Mouse (Mus musculus) kidney, adult 18-20 months (tissue): ENCODE measurements at regions not wholly inside any gene's neighbourhood (a gene's known extent, or its start where the extent isn't known, plus 50 kb on each side); places are given as distances from the start of the nearest gene placed in this dataset.

ENCODE experiments used
- DNase-seq: peaks from one replicate; pipeline ENCODE4 v3.0.0; 2021

- peak; percentile 2 for DNase-seq
Measured at GRCm38 (mm10) chr14:99616655-99617335, 318.3 kb downstream of the Klf5 start.

DNA sequence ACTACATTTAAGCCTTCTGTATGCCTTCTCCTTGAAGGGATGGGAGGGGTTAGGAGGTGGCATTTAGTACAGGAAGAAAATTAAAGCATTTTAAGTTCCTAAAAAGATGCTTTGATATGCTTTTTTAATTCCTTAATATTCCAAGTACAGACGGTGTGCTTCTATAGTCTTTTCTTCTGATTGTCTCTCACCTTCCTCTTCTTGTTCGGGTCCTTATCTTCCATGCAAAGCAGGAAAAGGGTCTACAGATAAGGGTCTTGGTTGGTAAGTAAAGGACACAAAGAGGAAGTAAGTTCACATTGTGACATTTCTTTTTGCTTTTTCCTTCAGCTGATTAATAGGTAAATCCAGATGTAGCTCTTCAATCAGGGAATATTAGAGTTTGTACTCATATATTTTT lies 318.9 kb downstream of the Klf5 start:
- DNase-seq: no peak

DNA sequence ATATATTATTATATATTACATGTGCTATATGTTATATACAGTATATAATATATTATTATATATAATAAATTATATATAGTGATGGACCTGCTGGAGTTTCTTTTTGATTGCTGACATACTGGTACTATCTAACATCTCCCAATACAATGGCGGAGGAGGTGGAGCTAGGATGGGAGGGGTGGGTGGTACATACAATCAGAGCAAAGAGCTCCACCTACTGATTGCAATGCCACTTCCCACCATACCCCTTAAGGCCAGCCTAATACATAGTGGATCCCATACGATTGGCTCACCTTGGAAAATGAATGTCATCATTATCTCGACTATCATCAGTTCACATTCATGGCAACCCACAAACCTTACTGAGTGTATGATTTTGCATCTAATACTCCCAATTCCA lies 323.0 kb downstream of the Klf5 start:
- DNase-seq: no peak

DNA sequence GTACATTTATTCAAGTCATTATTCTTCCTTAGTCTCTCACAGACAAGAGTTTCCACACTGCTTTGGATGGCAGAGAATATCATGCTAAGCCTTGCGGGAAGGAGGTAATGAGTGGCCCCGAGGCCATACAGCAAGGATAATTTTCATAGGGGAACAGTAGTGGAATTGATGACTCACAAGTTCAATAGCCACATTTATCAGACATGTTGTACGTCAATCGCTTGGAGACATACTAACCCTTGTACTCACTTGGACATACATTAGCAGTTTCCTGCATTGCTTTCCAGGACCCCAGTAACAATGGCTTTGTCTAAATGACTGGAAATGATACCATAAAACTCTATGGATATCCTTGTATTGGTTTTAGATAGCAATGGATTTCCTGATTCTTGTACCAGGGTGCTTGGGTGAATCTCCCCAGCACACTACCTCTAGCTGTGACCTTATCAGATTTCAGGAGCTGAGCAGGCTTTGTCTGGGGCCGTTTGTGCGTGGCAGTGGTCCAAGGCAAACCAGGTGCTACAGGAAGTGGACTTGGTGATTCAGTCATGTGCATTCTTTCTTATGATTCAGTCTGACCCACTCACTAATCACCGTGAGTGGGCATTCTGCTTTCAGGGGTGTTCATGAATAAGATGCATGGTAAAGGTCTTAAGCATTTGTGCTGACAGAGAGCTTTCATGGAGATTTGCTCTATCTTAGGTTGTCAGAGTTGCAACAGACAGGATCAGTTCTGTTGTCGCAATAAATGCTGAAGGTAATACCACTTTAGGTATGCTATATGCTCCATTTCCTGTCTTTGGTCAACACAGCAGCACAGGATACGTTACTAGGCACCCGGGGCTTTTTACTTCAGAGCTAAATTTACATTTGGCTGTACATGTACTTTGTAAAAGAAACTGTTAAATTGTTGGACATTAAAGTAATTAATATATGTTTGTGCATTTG lies 326.2 kb downstream of the Klf5 start:
- DNase-seq: no peak

DNA sequence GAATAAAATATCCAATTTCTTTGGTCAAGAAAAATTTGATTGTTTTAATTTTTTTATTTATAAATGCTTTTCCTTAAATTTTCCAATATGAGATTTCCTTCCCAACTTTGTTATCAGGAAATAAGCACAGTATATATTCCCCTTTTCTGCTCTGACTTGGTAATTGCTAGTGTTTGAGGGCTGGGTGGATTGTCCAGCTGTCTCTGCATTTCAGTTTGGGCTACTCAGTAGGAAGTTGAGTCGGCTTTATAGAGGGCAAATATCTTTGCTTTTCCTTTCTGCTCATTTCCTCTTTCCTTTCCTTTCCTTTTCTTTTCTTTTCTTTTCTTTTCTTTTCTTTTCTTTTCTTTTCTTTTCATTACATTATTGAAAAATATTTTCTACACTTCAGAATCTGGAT lies 329.1 kb downstream of the Klf5 start:
- DNase-seq: no peak

GRCm38 (mm10) chr14:99631092-99631491 lies 332.6 kb downstream of the Klf5 start:
- DNase-seq: no peak

- DNase-seq: no peak
Measured at GRCm38 (mm10) chr14:99632444-99632843, 334.0 kb downstream of the Klf5 start.

DNA sequence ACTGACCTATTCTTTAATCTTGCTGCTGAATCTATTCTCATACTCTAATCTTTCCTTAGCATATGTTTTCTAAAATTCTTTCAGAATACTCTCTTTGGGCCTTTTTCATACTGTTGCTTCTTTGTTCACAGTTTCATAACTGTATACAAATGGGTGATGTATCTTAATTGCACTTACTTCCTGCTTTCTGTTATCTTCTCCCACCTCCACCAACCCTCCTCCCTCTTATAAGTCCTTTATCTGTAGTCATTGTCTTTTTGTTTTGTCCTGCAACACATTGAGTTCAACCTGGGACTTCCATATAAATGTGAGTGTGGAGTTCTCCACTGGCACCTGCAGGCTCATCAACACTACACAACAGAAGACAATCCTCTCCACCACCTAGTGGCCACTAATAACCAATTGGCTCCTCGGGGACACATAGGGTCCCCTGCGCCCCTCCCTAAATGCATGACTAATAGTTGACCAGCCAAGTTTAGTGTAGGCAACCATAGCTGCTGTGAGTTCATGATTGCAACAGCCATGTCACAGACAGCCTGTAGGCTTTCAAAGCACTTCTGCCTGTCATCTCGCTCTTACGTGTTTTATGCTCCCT lies 337.2 kb downstream of the Klf5 start:
- DNase-seq: no peak

GRCm38 (mm10) chr14:99641475-99642453 lies 343.3 kb downstream of the Klf5 start:
- no peak for DNase-seq

DNA sequence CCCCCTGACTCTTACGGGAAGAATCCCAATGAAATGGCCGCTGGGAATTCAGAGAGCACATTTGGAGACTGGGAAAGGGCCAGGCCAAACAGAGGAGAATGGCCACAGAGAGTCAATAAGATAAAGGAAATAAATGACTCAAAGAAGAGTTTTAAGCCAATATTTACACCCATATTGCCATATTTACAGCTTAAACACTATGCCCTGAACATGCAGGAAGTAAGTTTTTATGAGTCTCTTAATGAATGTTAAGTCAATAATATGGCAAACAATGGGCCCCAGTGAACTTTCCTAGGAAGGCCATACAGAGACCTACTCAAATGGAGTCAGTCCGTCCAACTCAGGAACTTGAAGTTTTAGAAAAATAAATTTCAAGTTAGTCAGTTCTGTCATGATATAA lies 347.8 kb downstream of the Klf5 start:
- DNase-seq: no peak

GRCm38 (mm10) chr14:99674399-99674798 lies 375.9 kb downstream of the Klf5 start:
- no peak for DNase-seq

- DNase-seq: no peak
Measured at GRCm38 (mm10) chr14:99687062-99687806, 388.7 kb downstream of the Klf5 start.

GRCm38 (mm10) chr14:99688415-99688814 lies 389.9 kb downstream of the Klf5 start:
- DNase-seq: no peak

GRCm38 (mm10) chr14:99696301-99696700 lies 397.8 kb downstream of the Klf5 start:
- DNase-seq: no peak

DNA sequence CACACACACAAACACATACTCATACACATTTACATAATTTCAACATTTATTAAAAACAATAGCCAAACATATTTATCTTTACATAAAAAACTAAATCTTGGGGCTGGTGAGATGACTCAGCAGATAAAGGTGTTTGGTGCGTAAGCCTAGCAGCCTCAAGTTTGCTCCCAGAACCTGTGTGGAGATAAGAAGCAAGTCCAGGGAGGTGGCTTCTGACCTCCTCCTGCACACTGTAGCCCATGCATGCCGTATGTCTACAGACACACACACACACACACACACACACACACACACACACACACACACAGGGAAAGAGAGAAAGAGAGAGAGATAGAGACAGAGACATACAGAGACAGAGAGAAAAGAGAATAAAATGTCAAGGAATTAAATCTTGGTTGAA lies 401.1 kb downstream of the Klf5 start:
- no peak for DNase-seq

DNA sequence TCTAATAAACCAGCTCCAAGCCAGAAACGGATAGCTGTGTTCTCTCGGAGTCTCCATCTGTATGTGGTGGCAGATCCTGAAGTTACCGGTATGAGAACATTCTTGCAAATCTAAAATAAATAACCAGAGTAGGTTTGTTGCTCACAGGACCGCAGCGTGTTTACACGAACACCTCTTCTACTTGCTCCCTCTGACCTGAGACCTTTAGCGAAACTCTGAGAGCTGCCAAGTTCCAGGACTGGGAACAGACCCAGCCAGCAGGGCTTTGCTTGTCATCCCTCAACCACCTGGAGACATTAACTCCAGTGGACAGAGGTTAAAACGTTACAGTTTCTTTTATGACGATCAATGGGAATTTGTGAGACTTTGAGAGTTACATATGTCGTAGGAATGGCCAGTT lies 407.5 kb downstream of the Klf5 start:
- no peak for DNase-seq

- no peak for DNase-seq
Measured at GRCm38 (mm10) chr14:99708066-99708465, 409.6 kb downstream of the Klf5 start.

DNA sequence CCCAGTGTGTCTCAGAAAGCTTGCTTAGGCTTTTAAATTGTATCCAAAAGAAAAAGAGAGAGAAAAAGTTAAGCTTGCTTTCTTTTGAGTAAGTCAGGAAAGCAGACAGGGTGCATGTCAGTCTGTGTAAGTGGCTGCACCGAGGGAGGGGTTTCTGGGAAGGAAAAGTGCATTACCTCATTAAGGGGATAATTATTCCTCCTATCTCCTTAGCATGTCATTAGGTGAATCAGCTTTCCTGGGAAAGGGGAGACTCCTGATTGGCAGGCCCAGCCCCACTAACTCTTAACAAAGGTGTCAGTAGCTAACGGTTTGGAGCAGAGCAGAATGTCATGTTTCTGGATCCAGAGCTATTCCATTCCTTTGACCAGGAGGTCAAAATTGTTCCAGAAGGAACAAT lies 411.3 kb downstream of the Klf5 start:
- no peak for DNase-seq

- no peak for DNase-seq
Measured at GRCm38 (mm10) chr14:99710656-99711177, 412.2 kb downstream of the Klf5 start.

DNA sequence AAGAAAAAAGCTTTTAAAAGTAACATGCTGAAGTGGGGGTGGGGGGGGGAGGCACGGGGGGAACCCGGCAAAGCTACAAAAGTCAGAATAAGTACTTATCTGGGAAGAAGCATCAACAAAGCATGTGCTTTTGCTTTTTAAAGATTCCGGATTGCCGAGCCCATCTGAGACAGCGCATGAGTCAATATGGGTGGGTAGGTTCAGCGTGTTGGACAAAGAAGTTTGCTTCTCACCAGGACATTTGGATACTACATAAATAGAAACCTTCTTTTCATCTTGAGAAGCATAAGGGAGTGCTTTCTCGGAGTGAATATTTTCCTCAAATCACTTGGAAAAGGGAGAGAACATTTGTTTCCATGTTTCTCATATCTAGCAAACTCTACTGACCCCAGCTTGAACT lies 414.1 kb downstream of the Klf5 start:
- no peak for DNase-seq

DNA sequence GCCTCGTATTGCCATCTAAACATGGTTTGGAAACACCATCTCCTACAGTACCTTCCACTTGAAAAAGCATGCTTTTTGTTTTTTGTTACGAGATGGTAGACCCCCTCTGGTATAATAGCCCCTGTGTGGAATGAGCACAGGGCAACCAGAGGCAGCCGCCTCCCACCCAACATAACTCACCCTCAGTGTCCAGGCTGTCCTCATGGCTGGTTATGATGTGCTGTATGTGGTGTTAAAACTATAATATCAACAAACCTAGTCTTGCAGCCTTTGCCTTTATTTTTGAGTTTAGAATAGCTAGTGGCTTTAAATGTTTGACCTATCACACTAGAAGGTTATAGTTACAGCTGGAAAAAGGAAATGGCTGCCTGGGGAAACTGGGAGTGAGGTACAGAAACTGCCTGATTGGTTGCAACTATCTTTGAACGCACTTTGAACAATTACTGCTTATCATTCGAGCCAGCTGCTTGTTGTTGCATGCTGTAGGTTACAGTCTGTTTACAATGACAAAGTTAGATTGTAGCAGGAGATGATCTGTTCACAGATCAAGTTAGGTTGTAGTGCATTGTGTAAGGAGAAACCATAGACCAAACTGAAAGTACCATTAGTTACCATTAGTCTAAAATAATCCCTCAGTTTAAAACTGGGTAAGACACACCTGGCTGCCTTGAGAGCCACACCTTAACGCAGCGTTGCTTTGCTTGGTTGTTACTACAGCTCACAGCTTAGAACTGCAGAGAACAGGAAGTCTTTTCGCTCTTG lies 414.8 kb downstream of the Klf5 start:
- DNase-seq: no peak
